Mouse (Mus musculus) Muller cell, postnatal 12 days (primary cell): Measurements from ENCODE around the gene Klhdc2.

ENCODE experiments used
- DNase-seq: peaks from one replicate; pipeline ENCODE4 v3.0.0-alpha.2; 2015; ENCODE audit errors: inconsistent ontology term

Klhdc2 gene

DNA sequence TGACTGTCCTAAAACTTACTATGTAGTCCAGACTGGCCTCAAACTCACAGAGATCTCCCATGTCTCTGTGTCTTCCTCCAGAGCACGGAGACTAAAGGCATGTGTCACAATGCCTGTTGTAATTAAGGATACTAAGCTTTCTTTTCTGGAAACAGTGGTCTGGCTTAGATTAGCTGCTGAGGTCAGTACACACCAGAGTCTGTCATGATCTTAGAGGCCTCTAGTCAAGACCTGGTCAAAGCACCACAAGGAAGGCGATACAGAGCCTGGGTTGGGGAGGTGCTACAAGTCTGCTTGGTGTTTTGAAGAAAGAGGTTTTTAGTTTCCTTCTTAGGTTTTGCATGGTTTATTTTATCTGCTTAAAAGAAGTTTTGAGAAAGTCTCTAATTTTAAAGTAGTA is 3.9 kb downstream of the Klhdc2 start:
- no peak for DNase-seq

DNA sequence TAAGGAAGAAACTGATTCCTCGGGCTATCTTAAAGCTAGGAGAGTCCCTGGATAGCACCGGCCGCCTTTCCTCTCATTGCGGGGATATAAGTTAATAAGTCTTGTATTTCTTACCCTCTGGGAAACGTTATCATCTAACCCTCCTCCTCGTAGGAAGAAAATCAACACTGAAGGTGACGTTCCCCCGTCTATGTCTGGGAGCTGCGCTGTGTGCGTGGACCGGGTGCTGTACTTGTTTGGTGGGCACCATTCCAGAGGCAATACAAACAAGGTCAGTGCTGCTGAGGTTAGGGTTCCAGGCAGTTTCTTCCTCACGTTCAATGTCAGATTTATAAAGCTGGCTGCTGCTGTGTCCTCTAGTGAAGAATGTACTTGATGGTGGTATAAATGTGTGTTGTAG is 5.7 kb downstream of the Klhdc2 start:
- DNase-seq, result no peak

DNA sequence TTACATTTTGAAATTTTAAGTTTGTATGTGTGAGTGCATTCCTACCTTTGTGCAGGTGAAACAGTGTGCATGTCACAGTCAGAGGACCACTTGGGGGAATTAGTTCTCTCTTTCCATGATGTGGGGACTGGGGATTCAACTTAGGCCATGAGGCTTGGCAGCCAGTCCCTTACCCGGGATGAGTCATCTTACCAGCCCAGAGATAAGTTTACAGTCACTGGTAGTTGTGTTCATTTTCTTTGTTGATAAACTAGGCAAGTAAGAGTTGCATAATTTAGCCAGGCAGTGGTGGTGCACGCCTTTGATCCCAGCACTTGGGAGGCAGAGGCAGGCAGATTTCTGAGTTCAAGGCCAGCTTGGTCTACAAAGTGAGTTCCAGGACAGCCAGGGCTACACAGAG is 7.6 kb downstream of the Klhdc2 start:
- DNase-seq, result no peak

DNA sequence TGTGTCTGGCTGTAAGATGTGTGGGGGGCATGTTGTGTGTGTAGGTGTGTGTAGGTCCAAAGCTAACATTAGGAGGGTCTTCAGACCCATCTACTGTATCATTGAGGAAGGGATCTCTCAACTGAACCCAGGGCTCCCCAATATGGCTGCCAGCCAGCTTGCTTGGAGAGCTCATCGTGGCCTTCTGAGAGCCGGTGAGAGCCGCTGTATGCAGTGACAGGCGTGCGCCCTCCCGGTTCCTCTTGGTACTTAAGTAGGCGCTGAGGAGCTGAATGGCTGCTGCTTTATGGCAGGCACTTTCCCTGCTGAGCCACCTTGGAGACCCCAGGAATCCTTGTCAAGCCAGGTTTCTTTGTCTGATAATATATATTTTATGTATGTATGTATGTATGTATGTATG is 9.9 kb downstream of the Klhdc2 start:
- DNase-seq, result no peak

DNA sequence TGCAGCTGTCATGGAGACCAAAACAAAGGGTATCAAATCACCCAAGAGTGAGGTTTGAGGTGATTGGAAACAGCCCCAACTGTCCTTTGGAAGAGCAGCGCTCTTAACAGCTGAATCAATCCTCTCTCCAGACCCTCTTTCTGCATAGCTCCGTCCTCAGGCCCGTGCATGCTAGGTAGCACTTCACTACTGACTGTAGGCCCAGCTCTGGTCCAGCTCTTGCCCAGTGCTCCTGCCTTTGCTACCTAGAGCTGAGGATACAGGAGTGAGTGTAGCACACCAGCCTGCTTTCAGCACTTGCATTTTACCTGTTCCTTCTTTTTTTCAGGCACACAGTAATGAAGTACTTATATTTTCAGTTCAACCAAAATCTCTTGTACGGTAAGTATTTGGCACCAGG is 13.2 kb downstream of the Klhdc2 start:
- DNase-seq, result no peak

DNA sequence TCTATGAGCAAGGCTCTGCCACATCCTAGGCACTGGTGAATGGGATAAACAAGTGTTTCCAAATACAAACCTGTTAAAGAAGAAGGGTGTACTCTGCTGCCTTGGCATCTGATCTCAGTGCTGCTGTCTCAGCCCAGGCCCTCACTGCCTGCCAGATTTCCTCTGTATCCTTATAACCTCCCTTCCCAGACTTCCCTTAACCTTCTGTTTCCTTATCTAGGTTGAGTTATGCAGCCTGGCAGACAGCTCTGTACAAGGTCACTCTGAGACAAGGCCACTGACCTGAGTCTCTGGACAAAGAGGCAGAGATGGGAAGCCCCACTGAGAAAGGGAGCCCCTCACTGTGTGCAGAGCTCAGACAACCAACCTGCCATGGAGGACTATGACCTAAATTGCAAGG is 21.9 kb downstream of the Klhdc2 start:
- no peak for DNase-seq

DNA sequence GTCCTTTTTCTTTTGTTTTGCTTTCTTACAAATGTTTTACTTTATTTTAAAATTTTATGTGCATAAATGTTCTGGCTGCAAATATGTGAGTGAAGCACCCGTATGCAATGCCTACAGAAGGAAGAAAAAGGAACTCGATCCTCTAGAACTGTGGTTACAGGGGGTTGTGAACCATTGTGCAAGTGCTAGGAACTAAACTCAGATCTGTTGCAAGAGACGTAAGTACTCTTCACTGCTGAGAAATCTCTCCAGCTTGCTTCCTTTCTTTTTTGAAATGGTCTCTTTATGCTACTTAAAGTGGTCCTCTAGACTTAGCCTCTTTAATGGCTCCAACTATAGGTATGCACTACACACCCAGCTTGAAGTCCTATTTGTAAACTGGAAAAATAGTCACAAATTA is 34.7 kb downstream of the Klhdc2 start:
- no peak for DNase-seq

DNA sequence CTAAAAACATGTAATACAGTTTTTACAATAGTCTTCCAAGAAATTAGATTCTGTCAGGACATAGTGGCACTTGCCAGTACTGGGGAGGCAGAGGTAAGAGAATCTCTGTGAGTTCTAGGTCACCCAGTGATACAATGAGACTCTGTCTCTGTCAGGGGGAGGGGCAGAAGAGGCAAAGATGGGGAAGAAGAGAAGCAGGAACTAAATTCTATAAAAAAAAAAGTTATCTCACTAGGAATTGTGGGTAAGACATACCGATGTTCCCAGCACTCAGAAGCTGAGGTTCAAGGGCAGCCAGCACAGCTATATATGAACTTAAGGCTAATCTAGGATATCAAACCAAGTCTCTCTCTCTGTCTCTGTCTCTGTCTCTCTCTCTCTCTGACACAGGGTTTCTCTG is 35.7 kb downstream of the Klhdc2 start:
- no peak for DNase-seq

DNA sequence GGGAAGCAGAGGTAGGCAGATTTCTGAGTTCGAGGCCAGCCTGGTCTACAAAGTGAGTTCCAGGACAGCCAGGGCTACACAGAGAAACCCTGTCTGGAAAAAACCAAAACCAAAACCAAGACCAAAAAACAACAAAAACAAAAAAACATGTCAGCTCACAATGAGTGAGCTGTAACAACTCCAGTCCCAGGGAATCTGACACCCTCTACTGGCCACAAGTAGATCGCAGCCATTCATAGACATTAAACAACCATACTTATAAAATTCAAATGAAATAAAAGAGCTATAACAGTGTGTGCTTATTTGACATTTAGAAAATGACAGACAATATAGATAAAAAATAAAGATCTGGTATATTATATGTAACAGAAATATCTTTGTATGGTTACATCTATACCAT is 37.1 kb downstream of the Klhdc2 start:
- DNase-seq, result peak; percentile 8

DNA sequence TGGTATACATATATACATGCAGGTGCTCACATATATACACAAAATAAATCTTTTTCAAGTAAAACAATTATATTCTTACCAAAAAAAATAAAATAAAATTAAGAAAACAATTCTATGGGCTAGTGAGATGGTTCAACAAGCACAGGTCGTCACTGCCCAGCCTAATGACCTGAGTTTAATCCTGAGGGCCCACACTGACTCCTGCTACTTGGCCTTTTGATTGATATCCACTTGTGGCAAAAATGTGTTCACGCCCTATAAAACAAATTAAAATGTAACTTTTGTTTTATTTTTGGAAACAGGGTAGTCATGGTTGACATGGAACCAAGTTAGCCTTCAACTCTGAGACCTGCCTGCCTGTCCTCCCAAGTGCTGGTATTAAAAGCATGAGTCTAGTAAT is 53.4 kb downstream of the Klhdc2 start:
- DNase-seq, result no peak

DNA sequence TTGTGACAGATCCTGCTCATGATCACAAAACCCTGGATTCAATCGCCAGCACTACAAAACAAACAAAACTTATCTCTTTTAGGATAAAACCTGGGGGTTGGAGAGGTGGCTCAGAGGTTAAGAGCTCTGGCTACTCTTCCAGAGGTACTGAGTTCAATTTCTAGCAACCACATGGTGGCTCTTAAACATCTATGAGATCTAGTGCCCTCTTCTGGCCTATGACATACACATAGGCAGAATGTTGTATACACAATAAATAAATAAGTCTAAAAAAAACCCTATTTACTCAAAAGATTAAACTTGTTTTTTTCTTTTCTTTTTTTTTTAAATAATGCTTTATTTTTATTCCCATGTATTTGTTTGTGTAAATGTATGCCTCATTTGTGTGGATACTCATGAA is 55.2 kb downstream of the Klhdc2 start:
- no peak for DNase-seq

DNA sequence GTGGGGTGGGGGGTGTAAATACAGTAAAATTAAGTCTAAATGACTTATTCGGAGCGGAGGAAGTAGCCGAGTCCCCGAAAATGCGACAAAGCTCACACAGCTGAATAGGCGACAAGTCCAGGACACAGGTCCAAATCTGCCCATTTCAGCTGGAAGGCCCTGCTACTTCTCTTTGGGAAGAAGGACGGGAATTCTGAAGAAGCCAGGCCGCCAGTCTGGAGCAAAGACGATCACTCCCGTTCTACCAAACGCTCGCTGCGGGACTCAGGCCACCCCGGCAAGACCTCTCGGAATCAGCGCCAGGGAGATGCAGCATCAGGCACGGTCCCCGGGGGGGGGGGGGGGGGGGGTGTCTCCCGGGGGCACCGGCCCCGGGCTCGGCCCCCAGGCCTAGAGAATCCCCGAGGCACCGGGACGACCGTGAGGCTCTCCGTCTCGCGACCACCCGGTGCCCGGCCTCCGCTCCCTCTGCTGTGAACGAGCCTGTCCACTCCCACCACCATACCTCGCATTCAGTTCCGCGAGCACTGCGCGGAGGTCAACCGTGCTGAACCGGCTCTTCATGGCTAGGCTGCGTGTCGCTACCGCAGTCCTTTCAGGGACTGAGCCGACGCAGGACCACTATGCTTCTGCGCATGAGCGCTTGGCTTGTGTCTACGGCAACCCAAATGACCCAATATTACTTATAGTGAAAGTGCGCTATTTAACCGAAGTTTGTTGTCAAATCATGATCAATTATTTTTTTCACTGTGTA is 60.2 kb downstream of the Klhdc2 start, which contains the start of gene Nemf:
Gene Nemf (minus strand): TSS at position 620 of the 754 bp plus-strand sequence.
- DNase-seq, result peak; percentile 85

DNA sequence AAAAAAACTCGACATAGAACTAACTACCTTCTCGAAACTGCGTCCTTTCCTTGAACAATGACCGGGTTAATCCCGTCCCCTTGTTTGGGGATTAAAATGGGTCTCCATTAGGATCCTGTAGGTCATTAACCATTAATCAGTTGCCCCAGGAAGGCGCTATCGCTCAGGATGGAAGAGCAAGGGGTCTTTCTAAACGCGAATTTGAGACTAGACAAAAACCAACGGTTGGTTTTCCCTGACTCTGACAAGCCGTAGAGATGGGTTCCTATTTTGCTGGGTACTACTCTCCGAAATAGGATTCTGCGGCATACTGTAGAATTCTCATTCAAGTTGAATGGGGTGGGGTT is 60.8 kb downstream of the Klhdc2 start:
- DNase-seq, result no peak
